Mouse (Mus musculus): ENCODE measurements at regions not wholly inside any gene's neighbourhood (a gene's known extent, or its start where the extent isn't known, plus 50 kb on each side); places are given as distances from the start of the nearest gene placed in this dataset.

DNA sequence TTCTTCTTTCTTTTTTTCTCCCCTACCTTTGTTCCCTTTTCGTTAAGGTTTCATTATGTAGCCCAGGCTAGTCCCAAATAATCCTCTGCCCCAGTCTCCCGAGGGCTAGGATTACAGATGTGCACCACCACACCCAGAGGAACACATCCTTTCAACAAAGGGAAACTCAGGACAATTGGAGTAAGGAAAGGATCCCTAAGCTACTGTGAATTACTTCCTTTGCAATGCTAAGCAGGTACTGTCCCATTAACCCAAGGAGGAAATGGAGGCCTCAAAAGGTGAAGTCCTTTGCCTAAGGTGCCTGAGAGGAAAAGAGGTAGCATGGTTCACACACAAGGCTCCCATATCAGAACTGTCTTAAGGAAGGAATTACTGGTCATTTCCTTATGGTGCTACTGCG lies 157.2 kb downstream of the En1 start:
- DNase-seq (ENCODE audit: low read depth, low spot score), result no peak

DNA sequence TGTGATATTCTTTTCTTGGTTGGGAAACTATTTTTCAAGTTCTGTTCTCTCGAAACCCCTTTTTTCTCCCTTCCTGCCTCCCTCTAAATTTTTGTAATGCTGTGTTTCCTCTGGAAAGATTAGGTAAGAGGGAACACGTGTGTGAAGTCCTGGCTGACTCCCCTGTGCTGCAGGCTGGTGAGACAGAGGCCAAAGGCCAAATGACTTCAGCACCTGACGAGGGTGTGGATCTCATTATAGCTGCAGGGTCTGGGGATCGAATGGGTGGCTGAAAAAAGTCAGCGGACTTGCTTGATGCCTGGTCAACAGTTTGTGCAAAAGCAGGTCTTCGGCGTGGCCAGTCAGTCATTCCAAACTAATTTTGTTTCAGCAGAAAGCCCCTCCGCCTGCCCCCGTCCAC lies 159.1 kb downstream of the En1 start:
- no peak for DNase-seq (ENCODE audit: low read depth, low spot score)

DNA sequence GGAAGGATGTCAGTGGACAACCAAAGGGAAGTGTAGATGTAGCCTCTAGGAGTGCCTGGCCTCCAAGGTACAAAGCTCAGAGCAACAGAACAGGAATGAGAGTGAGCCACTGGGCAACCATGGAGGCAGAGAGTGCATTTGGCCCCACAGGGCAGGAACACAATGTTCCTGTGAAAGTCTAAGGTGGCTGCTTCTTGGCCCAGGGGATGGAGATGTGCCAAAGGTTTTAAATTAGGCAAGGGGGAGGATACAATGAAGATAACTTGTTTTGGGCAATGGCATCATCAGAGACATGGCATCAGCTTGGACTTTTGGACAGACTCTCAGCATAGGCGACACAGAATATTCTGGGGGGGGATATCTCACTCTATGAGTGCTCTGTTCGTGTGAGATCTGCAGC lies 160.3 kb downstream of the En1 start:
- no peak for DNase-seq (ENCODE audit: low read depth, low spot score)

DNA sequence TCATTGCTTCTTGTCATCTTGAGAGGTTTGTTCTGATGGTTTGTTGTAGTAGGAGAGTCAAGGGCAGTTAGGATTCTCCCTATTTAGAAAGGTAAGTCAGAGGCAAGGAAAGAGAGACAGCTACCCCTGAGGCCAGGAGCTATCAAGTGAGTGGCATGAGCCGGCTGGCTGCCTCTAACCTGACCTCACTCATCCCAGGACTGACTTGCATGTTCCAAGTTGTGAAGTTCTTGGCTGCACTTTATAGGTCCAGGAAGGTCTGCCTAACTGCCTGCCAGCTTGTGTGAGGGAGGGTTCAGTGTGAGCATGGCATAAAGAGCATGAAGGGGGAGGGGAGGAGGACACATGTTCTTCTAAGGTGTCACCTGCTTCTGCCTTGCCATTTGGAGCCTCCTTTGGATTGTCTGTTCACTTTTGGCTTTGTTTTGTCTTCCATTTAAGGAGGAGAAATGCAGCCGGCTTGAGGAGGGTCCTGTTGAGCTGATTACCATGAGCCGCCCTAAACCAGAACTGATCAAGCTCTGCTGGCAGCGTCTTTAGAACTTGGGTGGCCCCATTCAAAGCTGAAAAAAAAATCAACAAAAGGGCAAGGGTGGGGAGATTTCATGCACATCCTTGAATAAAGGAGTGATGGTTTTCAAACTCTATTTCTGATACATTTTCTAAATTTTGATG lies 160.8 kb downstream of the En1 start:
- no peak for DNase-seq (ENCODE audit: low read depth, low spot score)

DNA sequence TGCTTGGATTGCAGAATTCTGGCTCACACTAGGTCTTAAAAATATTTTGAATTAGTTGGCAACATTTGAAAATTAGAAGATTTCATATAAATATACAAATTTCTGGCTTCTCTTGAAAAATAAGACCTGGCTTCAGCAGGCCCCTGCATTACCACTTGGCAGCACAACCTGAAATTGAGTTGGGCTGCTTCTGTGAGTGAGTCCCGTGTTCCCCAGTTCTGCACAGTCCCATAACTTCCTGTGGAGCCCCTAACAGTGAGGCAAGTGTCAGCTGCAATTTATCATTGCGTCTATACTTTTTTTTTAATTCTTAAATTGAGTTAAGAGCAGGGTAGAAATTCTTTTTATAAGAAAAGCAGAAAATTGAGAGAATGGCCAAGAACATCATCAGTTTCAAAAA lies 164.8 kb downstream of the En1 start:
- DNase-seq (ENCODE audit: low read depth, low spot score), result no peak

- no peak for DNase-seq (ENCODE audit: low read depth, low spot score)
Observed at GRCm38 (mm10) chr1:120771269-120771668, 169.1 kb downstream of the En1 start.

DNA sequence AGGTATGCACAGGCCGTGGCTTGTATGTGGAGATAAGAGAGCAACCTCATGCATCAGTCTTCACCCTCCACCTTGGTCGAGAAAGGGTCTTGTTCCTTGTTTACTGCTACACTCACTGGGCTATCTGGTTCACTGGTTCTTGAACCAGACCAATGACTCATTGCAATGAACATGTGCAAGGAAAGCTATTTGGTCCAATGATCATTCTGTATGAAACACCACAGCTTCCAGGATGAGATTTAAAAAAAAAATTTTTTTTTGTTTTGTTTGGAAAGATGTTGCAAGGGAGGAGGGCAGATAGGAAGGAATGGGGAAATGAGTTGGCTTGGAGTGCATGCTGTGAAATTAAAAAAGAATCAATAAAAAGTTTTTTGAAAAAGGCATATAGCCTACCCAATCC lies 174.7 kb downstream of the En1 start:
- DNase-seq (ENCODE audit: low read depth, low spot score), result no peak

GRCm38 (mm10) chr1:120777468-120777867 lies 175.2 kb downstream of the En1 start:
- no peak for DNase-seq (ENCODE audit: low read depth, low spot score)

DNA sequence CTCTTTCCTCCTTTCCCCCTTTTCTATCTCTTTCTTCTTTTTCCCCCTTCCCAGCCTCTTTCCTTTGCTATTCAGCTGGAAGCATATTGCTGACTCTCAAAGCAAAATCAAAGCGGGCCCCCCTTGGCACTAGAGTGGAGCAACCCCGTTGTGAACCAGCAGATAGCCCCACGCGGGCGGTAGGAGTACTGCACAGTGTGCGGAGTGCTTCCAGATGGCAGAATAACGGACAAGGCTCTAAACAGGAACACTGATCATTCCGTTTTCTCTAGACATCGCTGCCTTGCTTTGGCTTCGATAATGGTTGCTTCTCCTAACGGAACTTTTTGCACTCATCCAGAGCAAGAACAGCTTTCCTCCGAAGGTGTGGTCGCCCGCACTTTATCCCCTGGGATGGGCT lies 193.0 kb downstream of the En1 start:
- DNase-seq (ENCODE audit: low read depth, low spot score), result no peak

- DNase-seq (ENCODE audit: low read depth, low spot score), result no peak
Observed at GRCm38 (mm10) chr1:120801248-120801979, 199.2 kb downstream of the En1 start.

GRCm38 (mm10) chr1:120801980-120802364 lies 199.8 kb downstream of the En1 start:
- DNase-seq (ENCODE audit: low read depth, low spot score), result no peak

- DNase-seq (ENCODE audit: low read depth, low spot score), result no peak
Observed at GRCm38 (mm10) chr1:120814441-120814840, 212.2 kb downstream of the En1 start.

- DNase-seq (ENCODE audit: low read depth, low spot score), result no peak
Observed at GRCm38 (mm10) chr1:120816237-120816820, 214.1 kb downstream of the En1 start.

- DNase-seq (ENCODE audit: low read depth, low spot score), result no peak
Observed at GRCm38 (mm10) chr1:120817563-120817962, 215.3 kb downstream of the En1 start.

DNA sequence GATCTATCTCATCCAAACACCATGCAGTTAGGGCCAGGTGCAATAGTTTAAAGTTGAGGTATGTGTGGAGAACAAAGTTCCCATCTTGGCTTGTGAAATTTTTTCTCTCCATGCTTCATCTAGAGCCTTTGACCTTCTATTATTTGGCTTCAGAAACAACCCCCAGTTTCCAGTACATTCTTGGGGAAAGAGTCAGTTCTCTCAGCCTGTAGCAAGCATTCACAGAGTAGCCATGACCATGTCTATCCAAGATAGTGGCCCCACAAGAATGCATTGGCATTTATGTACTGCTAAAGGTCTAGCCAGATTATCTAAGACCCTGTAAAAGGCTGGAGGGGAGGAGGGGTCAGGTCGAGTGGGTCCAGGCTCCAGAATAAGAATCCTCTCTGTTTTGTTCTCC lies 229.8 kb downstream of the En1 start:
- DNase-seq (ENCODE audit: low read depth, low spot score), result no peak

DNA sequence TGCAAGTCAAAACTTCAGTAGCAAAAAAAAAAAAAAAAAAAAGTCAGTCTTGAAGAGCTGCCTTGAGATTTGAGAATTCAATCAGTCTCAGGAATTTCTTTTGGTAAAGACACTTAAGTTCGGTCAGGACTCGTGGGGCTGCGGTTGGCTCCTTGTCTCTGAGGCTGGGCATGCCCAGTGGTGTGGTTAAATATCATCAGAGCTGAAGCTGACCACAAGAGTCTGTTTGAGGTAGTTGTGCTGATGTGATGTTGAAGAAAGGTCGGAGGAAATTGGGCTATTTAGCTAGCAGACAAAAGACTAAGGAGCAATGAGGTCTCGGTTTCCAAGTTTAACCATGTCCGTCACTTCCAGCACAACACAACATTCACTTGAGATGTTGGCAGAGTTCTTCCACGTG lies 240.4 kb downstream of the En1 start:
- no peak for DNase-seq (ENCODE audit: low read depth, low spot score)

- DNase-seq (ENCODE audit: low read depth, low spot score), result no peak
Observed at GRCm38 (mm10) chr1:120846146-120846545, 243.9 kb downstream of the En1 start.

DNA sequence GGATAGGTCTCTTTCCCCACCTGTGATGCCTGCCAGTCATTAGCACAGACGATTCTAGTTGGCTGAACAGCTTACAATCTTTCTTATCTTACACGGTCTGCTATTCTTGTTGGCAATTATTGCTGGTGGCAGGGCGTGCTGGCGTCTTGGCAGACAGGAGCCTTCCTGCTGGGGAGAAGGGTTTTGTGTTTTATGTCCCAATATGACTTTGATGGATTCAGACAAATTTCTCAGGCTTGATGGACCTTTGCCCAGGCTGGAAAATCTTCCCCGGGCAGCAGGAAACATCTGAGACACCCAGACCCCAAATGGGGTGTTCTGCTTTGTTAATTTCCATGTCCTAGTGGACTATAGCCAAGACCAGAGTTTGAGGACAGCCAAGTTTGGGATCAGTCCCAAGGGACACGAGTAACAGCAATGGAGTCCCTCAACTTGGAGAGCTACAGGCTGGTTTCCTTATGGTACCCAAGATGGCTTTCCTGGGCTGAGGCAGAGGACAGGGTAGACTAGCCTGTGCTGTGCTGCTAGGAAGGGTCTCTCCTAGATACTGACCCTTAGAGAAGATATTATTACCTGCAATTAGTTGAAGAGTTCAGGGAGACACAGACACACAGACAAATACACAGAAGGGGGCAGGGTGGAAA lies 249.8 kb downstream of the En1 start:
- no peak for DNase-seq (ENCODE audit: low read depth, low spot score)

- DNase-seq (ENCODE audit: low read depth, low spot score), result no peak
Observed at GRCm38 (mm10) chr1:120857566-120857965, 255.3 kb downstream of the En1 start.

GRCm38 (mm10) chr1:120859546-120859945 lies 257.3 kb downstream of the En1 start:
- no peak for DNase-seq (ENCODE audit: low read depth, low spot score)

- no peak for DNase-seq (ENCODE audit: low read depth, low spot score)
Observed at GRCm38 (mm10) chr1:120872554-120872953, 270.3 kb downstream of the En1 start.

GRCm38 (mm10) chr1:120882959-120883549 lies 280.8 kb downstream of the En1 start:
- no peak for DNase-seq (ENCODE audit: low read depth, low spot score)
